Mouse (Mus musculus) CH12.LX (cell line): Measurements from ENCODE around the gene Tspyl3.

ENCODE experiments used
- EP300 ChIP-seq: IDR thresholded peaks from 2 replicates; pipeline ENCODE4 v1.6.1; 2011; ENCODE audit warnings: low read length, improper control_type of control experiment
- MAFK ChIP-seq: IDR thresholded peaks from 2 replicates; pipeline ENCODE4 v1.6.1; 2011; ENCODE audit warnings: low read length, improper control_type of control experiment; ENCODE audit not compliant: insufficient replicate concordance
- MAX ChIP-seq: IDR thresholded peaks from 2 replicates; pipeline ENCODE4 v1.6.1; 2011; ENCODE audit warnings: low read length, improper control_type of control experiment
- NELFE ChIP-seq: IDR thresholded peaks from 2 replicates; pipeline ENCODE4 v1.6.1; 2011; ENCODE audit warnings: low read depth, low read length, improper control_type of control experiment
- POLR2A ChIP-seq: IDR thresholded peaks from 2 replicates; pipeline ENCODE4 v1.6.1; 2011; ENCODE audit warnings: low read depth, mild to moderate bottlenecking, improper control_type of control experiment, low read length
- RAD21 ChIP-seq: IDR thresholded peaks from 2 replicates; pipeline ENCODE4 v1.6.1; 2011; ENCODE audit warnings: low read depth, mild to moderate bottlenecking, low read length, improper control_type of control experiment, moderate library complexity
- TBP ChIP-seq: conservative IDR thresholded peaks from 2 replicates; pipeline ENCODE4 v1.6.1; 2011; ENCODE audit warnings: low read depth, low read length, improper control_type of control experiment
- USF2 ChIP-seq: conservative IDR thresholded peaks from 2 replicates; pipeline ENCODE4 v1.6.1; 2011; ENCODE audit warnings: low read depth, low read length, improper control_type of control experiment

- no peak for TF ChIP-seq TBP
- TF ChIP-seq RAD21: no peak
- TF ChIP-seq NELFE: no peak
- TF ChIP-seq POLR2A: no peak
- no peak for TF ChIP-seq EP300
- TF ChIP-seq MAFK: no peak
- no peak for TF ChIP-seq USF2
- no peak for TF ChIP-seq MAX
These were observed 45.9 kb downstream of the Tspyl3 start for GRCm38 (mm10) chr2:153179126-153179860.
